Mouse (Mus musculus): ENCODE measurements at regions not wholly inside any gene's neighbourhood (a gene's known extent, or its start where the extent isn't known, plus 50 kb on each side); places are given as distances from the start of the nearest gene placed in this dataset.
A peak's percentile ranks its signal among the peaks of the same experiment; 100 is the strongest.

GRCm38 (mm10) chr14:102048932-102049331, 319.2 kb downstream of the Lmo7 start:
- H3K4me2 ChIP-seq: no peak overlapping the region
- ATAC-seq (ENCODE audit: low FRiP score): no peak
- H3K36me3 ChIP-seq: no peaks in the 10 kb centered on the region
- no peak overlapping the region for H3K4me3 ChIP-seq (replicated peaks)
- H3K27me3 ChIP-seq (replicated peaks): no peaks in the 10 kb centered on the region
- 16% methylated on average over 3 of the region's 3 CpGs for WGBS
- H3K9ac ChIP-seq (replicated peaks): no peak overlapping the region
- no peaks in the 10 kb centered on the region for H3K4me1 ChIP-seq
- H3K9me3 ChIP-seq (replicated peaks): no peaks in the 10 kb centered on the region
- no peak overlapping the region for H3K27ac ChIP-seq (replicated peaks)

DNA sequence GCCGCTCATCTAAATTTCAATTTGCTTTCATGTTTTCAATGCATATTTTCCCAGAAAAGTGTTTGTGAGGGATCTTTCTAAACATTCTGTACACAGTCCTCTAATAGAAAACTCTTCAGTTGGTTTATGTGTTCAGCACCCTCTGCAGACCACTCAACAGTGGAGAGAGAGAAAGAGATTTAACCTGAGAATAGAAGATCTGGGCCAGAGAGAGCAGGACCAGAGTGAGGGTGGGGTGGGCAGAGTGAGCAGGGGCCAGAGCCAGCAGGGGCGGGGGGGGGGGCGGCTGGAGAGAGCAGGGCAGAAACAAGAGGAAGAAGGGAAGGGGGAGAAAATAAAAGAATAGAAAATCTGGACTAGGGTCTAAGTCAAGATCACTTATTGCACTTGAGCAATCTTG, 318.7 kb downstream of the Lmo7 start:
- no peaks in the 10 kb centered on the region for H3K4me1 ChIP-seq
- WGBS: 46% methylated on average over 2 of the region's 3 CpGs
- no peak overlapping the region for H3K9ac ChIP-seq (replicated peaks)
- no peak overlapping the region for H3K4me2 ChIP-seq
- no peak overlapping the region for H3K27ac ChIP-seq (replicated peaks)
- H3K4me3 ChIP-seq (replicated peaks): no peak overlapping the region
- ATAC-seq (ENCODE audit: low FRiP score): no peak
- no peaks in the 10 kb centered on the region for H3K9me3 ChIP-seq (replicated peaks)
- no peaks in the 10 kb centered on the region for H3K36me3 ChIP-seq
- H3K27me3 ChIP-seq (replicated peaks): no peaks in the 10 kb centered on the region

GRCm38 (mm10) chr14:102038145-102038544, 308.4 kb downstream of the Lmo7 start:
- Histone ChIP-seq H3K4me1 (no peaks in the 10 kb centered on the region), H3K9ac (replicated peaks) (no peak overlapping the region), H3K4me3 (replicated peaks) (no peak overlapping the region), H3K4me2 (no peak overlapping the region), H3K27me3 (replicated peaks) (no peaks in the 10 kb centered on the region), H3K36me3 (no peaks in the 10 kb centered on the region), H3K27ac (replicated peaks) (no peak overlapping the region), H3K9me3 (replicated peaks) (no peaks in the 10 kb centered on the region)
- no peak for ATAC-seq (ENCODE audit: low FRiP score)
- 65% methylated on average over 2 of the region's 2 CpGs for WGBS

- Histone ChIP-seq H3K27me3 (replicated peaks) (no peaks in the 10 kb centered on the region), H3K27ac (replicated peaks) (no peak overlapping the region), H3K9me3 (replicated peaks) (no peaks in the 10 kb centered on the region), H3K4me2 (no peak overlapping the region), H3K36me3 (no peaks in the 10 kb centered on the region), H3K4me3 (replicated peaks) (no peak overlapping the region), H3K9ac (replicated peaks) (no peak overlapping the region), H3K4me1 (no peaks in the 10 kb centered on the region)
- WGBS: 79% methylated on average over 5 of the region's 5 CpGs
- no peak for ATAC-seq (ENCODE audit: low FRiP score)
Measured at GRCm38 (mm10) chr14:102037487-102037886, 307.7 kb downstream of the Lmo7 start.

- Histone ChIP-seq H3K4me3 (replicated peaks) (no peak overlapping the region), H3K4me2 (no peak overlapping the region), H3K27me3 (replicated peaks) (no peaks in the 10 kb centered on the region), H3K36me3 (no peaks in the 10 kb centered on the region), H3K4me1 (no peaks in the 10 kb centered on the region), H3K27ac (replicated peaks) (no peak overlapping the region), H3K9me3 (replicated peaks) (no peaks in the 10 kb centered on the region), H3K9ac (replicated peaks) (no peak overlapping the region)
- 62% methylated on average over 10 of the region's 10 CpGs for WGBS
- no peak for ATAC-seq (ENCODE audit: low FRiP score)
Measured at GRCm38 (mm10) chr14:102031047-102031903, 301.5 kb downstream of the Lmo7 start.

GRCm38 (mm10) chr14:102024646-102025045, 294.9 kb downstream of the Lmo7 start:
- Histone ChIP-seq H3K9ac (replicated peaks) (no peak overlapping the region), H3K9me3 (replicated peaks) (no peaks in the 10 kb centered on the region), H3K4me3 (replicated peaks) (no peak overlapping the region), H3K27ac (replicated peaks) (no peak overlapping the region), H3K36me3 (no peaks in the 10 kb centered on the region), H3K4me2 (no peak overlapping the region), H3K27me3 (replicated peaks) (no peaks in the 10 kb centered on the region), H3K4me1 (no peaks in the 10 kb centered on the region)
- no peak for ATAC-seq (ENCODE audit: low FRiP score)
- WGBS: 77% methylated on average over 3 of the region's 3 CpGs

- H3K4me1 ChIP-seq: no peaks in the 10 kb centered on the region
- no peaks in the 10 kb centered on the region for H3K36me3 ChIP-seq
- no peak overlapping the region for H3K4me3 ChIP-seq (replicated peaks)
- H3K9ac ChIP-seq (replicated peaks): no peak overlapping the region
- H3K27me3 ChIP-seq (replicated peaks): no peaks in the 10 kb centered on the region
- H3K4me2 ChIP-seq: no peak overlapping the region
- 17% methylated on average over 8 of the region's 8 CpGs for WGBS
- peak; percentile 81 for ATAC-seq (ENCODE audit: low FRiP score)
- 0 out of 2 replicates have a peak overlapping the region, but pooled peaks have one; percentile 43 for H3K27ac ChIP-seq (replicated peaks)
- no peaks in the 10 kb centered on the region for H3K9me3 ChIP-seq (replicated peaks)
Measured at GRCm38 (mm10) chr14:102020161-102020605, 290.4 kb downstream of the Lmo7 start.

DNA sequence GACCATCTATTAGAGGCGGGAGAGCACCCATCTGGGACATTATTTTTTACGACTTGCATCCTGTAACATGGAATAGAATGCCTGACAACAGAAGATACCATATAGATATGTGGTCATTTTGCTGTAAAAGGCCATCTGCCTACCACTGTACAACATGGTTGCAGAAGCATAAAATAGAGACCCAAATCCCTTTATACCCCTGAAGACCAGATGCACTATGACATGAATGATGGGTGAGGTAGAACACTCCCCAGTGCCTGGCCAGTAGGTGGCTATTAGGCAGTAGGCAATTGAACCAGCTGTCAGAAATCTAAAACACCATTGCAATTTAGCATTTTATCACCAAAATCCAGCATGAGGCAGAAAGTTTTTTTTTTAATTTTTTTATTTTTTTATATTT, 289.6 kb downstream of the Lmo7 start:
- H3K4me2 ChIP-seq: no peak overlapping the region
- ATAC-seq (ENCODE audit: low FRiP score): peak; percentile 68
- H3K9me3 ChIP-seq (replicated peaks): no peaks in the 10 kb centered on the region
- no peaks in the 10 kb centered on the region for H3K27me3 ChIP-seq (replicated peaks)
- no peak overlapping the region for H3K27ac ChIP-seq (replicated peaks)
- H3K36me3 ChIP-seq: no peaks in the 10 kb centered on the region
- no peaks in the 10 kb centered on the region for H3K4me1 ChIP-seq
- 47% methylated on average over 2 of the region's 2 CpGs for WGBS
- no peak overlapping the region for H3K4me3 ChIP-seq (replicated peaks)
- H3K9ac ChIP-seq (replicated peaks): no peak overlapping the region

GRCm38 (mm10) chr14:102016572-102016971, 286.8 kb downstream of the Lmo7 start:
- Histone ChIP-seq H3K27ac (replicated peaks) (no peak overlapping the region), H3K4me2 (no peak overlapping the region), H3K4me1 (no peaks in the 10 kb centered on the region), H3K36me3 (no peaks in the 10 kb centered on the region), H3K27me3 (replicated peaks) (no peaks in the 10 kb centered on the region), H3K9ac (replicated peaks) (no peak overlapping the region), H3K9me3 (replicated peaks) (no peaks in the 10 kb centered on the region), H3K4me3 (replicated peaks) (no peak overlapping the region)
- ATAC-seq (ENCODE audit: low FRiP score): no peak

- ATAC-seq (ENCODE audit: low FRiP score): no peak
- Histone ChIP-seq H3K9ac (replicated peaks) (no peak overlapping the region), H3K27ac (replicated peaks) (no peak overlapping the region), H3K27me3 (replicated peaks) (no peaks in the 10 kb centered on the region), H3K4me1 (no peaks in the 10 kb centered on the region), H3K9me3 (replicated peaks) (no peaks in the 10 kb centered on the region), H3K4me2 (no peak overlapping the region), H3K36me3 (no peaks in the 10 kb centered on the region), H3K4me3 (replicated peaks) (no peak overlapping the region)
- 72% methylated on average over 13 of the region's 13 CpGs for WGBS
Measured at GRCm38 (mm10) chr14:102014976-102015603, 285.3 kb downstream of the Lmo7 start.

- Histone ChIP-seq H3K4me1 (no peaks in the 10 kb centered on the region), H3K4me3 (replicated peaks) (no peak overlapping the region), H3K27me3 (replicated peaks) (no peaks in the 10 kb centered on the region), H3K9me3 (replicated peaks) (no peaks in the 10 kb centered on the region), H3K9ac (replicated peaks) (no peak overlapping the region), H3K27ac (replicated peaks) (no peak overlapping the region), H3K36me3 (no peaks in the 10 kb centered on the region), H3K4me2 (no peak overlapping the region)
- 84% methylated on average over 3 of the region's 3 CpGs for WGBS
- ATAC-seq (ENCODE audit: low FRiP score): no peak
Measured at GRCm38 (mm10) chr14:102013238-102013637, 283.5 kb downstream of the Lmo7 start.

DNA sequence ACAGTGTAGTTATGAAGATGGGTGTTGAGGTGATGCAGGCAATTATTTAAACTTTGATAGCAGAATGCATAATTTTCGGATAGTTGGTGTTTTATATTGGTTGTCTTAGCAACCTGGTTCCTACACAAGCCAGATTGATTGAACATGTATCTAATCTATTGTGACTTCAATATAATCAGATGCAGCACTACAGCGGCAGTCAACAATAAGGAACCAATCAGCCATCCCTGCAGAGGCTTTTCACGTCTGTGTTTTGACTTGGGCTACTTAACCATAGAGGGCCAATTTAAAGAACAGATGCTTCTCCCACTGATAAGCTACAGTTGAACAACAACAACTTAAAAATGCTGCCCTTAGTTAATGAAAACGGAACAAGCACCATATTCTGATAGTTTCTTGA, 267.8 kb downstream of the Lmo7 start:
- Histone ChIP-seq H3K9me3 (replicated peaks) (no peaks in the 10 kb centered on the region), H3K9ac (replicated peaks) (no peak overlapping the region), H3K4me2 (no peak overlapping the region), H3K27ac (replicated peaks) (no peak overlapping the region), H3K4me3 (replicated peaks) (no peak overlapping the region), H3K36me3 (no peaks in the 10 kb centered on the region), H3K27me3 (replicated peaks) (no peaks in the 10 kb centered on the region), H3K4me1 (peaks cover 4% of the 10 kb centered on the region; the same call in 1 of the 2 replicates)
- WGBS: 44% methylated on average over 4 of the region's 4 CpGs
- no peak for ATAC-seq (ENCODE audit: low FRiP score)
